Mouse (Mus musculus) gastrocnemius, postnatal 10 days (tissue): ENCODE measurements around the gene Sfrp4. TPM values are rescaled to one million over a fixed set of nuclear protein-coding genes. Genes with fewer than 3 reads are reported as not detected.
"Not testable (repeated sequence)": the region's sequence is repeated elsewhere in the genome, so short reads cannot be mapped to it uniquely, and the experiment has no call there.

ENCODE experiments used
- DNase-seq: peaks from one replicate; pipeline ENCODE4 v3.0.0; 2021; ENCODE audit warnings: mixed read lengths
- long read RNA-seq, 2 experiments: library from polyadenylated mRNA; stranded (forward); transcript quantifications; one replicate each; pipeline ENCODE4 v2.0.0; 2021
- total RNA-seq, 2 experiments: library from RNA; stranded (reverse); gene quantifications; 2 replicates each; pipeline ENCODE4 v1.2.3; 2021

Sfrp4 gene
- 10 to 100 TPM; 19.9 to 40.5 TPM for total RNA-seq
- long read RNA-seq, experiment 1, full-length matches to known transcripts: 68 of 68 reads
- long read RNA-seq, experiment 1, partial matches to known transcripts: 0 of 68 reads
- long read RNA-seq, experiment 1, other reads (novel, unspliced or antisense): 0 of 68 reads
- long read RNA-seq, experiment 2, full-length matches to known transcripts: 59 of 59 reads
- long read RNA-seq, experiment 2, partial matches to known transcripts: 0 of 59 reads
- long read RNA-seq, experiment 2, other reads (novel, unspliced or antisense): 0 of 59 reads

GRCm38 (mm10) chr13:19622573-19623227, at the start of gene Sfrp4:
TSS of gene Sfrp4 (plus strand) at chr13:19623104.
- peak; percentile 41 for DNase-seq

DNA sequence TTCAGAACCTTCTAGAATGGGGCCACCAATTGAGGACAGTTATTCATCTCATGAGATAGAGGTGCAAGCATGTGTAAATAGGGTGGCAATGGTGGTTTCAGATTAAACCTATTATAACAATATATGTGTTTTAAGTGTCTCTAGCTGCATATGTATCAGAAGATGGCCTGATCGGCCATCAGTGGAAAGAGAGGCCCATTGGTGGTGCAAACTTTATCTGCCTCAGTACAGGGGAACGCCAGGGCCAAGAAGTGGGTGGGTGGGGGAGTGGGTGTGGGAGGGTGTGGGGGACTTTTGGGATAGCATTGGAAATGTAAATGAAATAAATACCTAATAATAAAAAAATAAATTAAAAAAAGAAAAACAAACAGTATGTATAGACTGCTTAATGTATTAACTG, 48.2 kb upstream of the Sfrp4 start:
- DNase-seq: not testable (repeated sequence)

- DNase-seq: no peak
Observed at GRCm38 (mm10) chr13:19575947-19576346, 47.0 kb upstream of the Sfrp4 start.

DNA sequence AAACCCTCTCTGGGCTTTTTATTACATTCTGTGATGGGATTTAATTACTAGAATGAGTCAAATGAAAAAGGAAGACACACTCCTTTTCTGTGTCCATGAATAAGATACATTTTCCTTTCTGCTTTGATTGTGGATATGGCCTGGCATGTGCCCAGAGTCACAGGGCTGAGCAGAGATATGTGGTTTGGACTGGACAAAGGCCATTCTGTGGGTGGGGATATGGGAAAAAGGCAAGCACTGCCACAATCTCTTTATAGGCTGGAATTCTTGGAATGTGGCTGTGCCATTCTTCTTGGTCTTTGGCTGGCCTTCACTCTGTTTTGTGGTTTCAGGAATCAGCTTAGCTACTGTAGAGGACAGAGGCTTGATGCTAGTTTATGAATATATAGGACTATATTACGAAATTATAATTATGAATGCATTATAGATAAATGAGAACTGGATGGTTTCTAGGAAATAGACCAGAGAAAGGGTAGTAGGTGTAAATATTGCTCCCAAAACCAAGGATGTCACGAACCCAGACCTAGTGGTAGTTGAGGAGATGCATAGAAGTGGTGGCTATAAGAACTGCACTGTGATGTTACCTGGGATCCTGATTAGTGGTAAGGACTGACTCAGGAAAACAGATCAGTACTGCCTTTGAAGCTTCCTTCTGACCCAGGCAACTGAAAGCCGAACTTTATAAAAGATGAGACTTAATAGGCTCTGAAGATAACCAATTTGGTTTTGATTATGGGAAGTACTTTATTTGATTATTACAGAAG, 31.7 kb upstream of the Sfrp4 start:
- no peak for DNase-seq

DNA sequence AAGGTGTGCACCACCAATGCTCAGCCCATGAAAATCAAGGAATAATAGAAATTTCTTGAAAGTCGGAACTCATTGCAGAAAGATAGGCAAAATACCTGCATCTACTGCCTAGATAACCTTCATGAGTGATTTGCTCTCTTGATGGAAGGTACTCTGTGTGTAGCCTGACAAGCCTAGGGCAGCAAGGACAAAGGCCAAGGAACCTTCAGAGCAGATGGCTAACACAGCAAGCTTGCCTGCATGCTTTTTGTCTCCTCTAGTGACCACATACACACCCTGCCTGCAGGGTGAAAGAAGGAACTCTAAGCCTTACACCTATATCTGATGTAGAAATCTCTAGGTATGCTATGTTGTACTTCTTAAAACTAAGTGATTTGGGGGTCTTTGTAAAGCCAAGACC, 27.8 kb upstream of the Sfrp4 start:
- DNase-seq: no peak

DNA sequence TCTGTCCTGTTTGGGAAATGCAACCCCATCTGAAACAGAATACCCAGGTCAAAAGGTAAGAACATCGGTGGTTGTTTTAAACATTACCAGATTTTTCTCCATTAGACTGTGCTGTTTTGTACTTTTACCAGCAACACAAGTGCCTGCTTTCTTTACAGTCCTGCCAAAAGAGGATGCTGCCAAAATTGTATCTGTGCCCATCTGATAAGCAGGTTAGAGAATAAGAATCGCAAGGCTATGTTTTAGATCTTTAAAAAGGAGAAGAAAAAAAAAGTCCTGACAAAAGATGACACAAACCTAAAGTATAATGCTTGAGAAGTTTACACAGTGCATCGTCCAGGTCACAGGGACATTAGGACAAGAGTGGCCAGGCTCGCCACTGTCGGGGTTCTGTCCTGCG, 23.7 kb upstream of the Sfrp4 start:
- no peak for DNase-seq

GRCm38 (mm10) chr13:19602531-19602930, 20.4 kb upstream of the Sfrp4 start:
- no peak for DNase-seq

- no peak for DNase-seq
Observed at GRCm38 (mm10) chr13:19603719-19604118, 19.2 kb upstream of the Sfrp4 start.

GRCm38 (mm10) chr13:19604916-19605315, 18.0 kb upstream of the Sfrp4 start:
- no peak for DNase-seq

GRCm38 (mm10) chr13:19608120-19608519, 14.8 kb upstream of the Sfrp4 start:
- DNase-seq: no peak

- no peak for DNase-seq
Observed at GRCm38 (mm10) chr13:19612348-19612747, 10.6 kb upstream of the Sfrp4 start.

DNA sequence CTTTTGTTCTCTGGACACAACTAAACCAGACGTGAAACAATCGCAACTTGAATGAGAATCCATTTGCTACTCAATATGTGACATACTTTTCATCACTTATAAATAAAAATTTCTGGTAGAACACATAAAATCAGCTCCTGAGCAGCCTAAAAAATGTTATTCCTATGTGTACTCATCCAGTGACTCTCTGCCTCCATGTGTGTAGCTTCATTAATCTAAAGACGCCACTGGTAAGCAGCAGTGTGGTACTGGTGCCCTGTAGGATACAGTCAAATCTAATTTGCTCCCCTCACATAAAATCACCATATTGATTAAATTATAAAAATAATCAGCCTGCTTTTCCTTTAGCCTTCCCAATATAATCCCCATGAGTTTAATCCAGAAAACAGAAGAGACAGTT, 9.9 kb upstream of the Sfrp4 start:
- DNase-seq: no peak

GRCm38 (mm10) chr13:19613426-19613825, 9.5 kb upstream of the Sfrp4 start:
- DNase-seq: no peak

GRCm38 (mm10) chr13:19614311-19614710, 8.6 kb upstream of the Sfrp4 start:
- no peak for DNase-seq

GRCm38 (mm10) chr13:19618081-19618480, 4.8 kb upstream of the Sfrp4 start:
- no peak for DNase-seq

GRCm38 (mm10) chr13:19618841-19619215, 4.1 kb upstream of the Sfrp4 start:
- no peak for DNase-seq

- peak; percentile 59 for DNase-seq
Observed at GRCm38 (mm10) chr13:19619216-19619927, 3.5 kb upstream of the Sfrp4 start, which contains the start of gene Epdr1. TSS of gene Epdr1 (minus strand) at chr13:19619927.

GRCm38 (mm10) chr13:19623228-19623905, 463 bp downstream of the Sfrp4 start:
- peak; percentile 12 for DNase-seq

- DNase-seq: no peak
Observed at GRCm38 (mm10) chr13:19624632-19625320, 1.9 kb downstream of the Sfrp4 start.

DNA sequence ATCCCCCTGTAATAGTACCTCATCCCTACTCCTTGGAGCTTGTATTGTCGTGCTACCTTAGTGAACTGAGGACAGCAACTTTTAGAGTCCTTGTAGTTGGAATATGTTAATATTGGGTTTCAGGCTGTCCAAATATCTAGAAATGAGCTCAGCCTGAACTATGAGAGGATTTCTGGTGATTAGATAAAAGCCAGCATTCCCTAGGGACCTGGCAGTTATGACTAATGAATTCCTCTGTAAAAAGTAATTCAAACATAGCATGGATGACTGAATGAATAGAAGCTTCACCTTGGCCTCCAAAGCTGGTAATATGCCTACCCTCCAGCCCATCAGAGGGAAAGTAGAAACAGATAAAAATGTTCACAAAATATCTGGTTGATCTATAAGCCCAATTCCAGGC, 3.6 kb downstream of the Sfrp4 start:
- DNase-seq: no peak
